Mouse (Mus musculus) T-helper 2 cell (primary cell): Measurements from ENCODE around the gene A330070K13Rik.

Experiments
- in situ Hi-C: fragments of 300-600 bp; cut with MboI, MseI; formaldehyde crosslinking; loops from one replicate; pipeline ENCODE4 v1.15.1; 2025; ENCODE audit warnings: high pct_unique_total_duplicates

The A330070K13Rik gene

GRCm38 (mm10) chr5:130384222-130384912, at the start of gene A330070K13Rik:
TSS of gene A330070K13Rik (minus strand) at chr5:130384631.
- in situ Hi-C loops, result no loop called here

DNA sequence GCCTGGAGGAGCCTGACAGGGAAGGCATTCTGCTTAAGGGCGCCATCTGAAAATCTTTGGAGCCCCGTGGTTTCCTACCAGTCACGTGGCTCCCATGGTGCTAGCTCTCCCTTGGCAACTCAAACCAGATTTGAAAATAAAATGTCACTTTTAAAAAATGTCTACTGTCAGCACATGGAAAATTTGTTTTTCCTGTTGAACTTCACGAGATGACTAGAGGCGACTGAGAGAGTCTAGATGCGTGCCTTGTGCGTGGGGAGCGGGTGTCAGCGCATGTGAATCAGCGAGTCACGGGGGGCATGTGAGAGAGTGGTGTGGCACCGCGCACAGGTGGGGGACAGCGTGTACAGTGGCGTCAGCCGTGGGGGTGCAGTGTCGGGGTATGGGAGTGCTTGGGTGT, 27.1 kb upstream of the A330070K13Rik start:
- in situ Hi-C loops, result no loop called here

GRCm38 (mm10) chr5:130409706-130410105, 25.3 kb upstream of the A330070K13Rik start:
- in situ Hi-C loops, result no loop called here

- in situ Hi-C loops, result no loop called here
These were observed 20.8 kb upstream of the A330070K13Rik start for GRCm38 (mm10) chr5:130405201-130405600.

DNA sequence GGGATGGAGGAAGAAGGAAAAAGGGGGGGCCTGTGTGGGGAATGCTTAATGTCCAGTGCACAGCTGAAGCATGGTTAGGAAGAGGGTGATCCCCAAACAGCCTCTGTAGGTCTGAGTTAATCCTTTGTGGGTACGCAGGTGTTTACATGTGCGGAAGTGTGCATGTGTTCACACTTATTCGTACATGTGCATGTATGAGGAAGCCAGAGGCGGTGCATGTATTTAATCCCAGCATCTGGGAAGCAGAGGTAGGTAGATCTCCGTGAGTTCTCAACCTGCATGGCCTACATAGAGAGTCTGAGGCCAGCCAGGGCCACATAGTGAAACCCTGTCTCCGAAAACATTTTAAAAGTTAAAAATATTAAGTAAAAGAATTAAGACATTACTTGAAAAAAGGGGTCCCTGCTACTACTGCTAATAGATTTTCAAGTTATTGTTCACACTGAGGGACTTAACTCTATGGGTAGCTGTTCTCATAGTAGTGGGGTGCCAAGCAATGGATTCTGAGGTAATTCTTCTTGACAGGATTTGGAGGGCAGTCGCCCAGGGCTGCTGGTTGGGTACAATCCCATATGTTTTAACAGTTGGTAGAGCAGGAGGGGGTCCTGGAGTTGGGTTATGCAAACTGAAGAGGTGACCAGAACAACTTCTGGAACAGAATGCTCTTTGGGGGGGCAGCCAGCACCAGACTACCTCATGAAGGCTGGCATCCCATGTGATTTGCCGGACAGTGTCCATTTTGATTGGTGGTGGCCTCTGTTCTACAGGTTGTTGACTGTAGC, 15.9 kb upstream of the A330070K13Rik start:
- in situ Hi-C loops, result no loop called here

- in situ Hi-C loops, result no loop called here
These were observed 10.7 kb upstream of the A330070K13Rik start for GRCm38 (mm10) chr5:130395142-130395541.

DNA sequence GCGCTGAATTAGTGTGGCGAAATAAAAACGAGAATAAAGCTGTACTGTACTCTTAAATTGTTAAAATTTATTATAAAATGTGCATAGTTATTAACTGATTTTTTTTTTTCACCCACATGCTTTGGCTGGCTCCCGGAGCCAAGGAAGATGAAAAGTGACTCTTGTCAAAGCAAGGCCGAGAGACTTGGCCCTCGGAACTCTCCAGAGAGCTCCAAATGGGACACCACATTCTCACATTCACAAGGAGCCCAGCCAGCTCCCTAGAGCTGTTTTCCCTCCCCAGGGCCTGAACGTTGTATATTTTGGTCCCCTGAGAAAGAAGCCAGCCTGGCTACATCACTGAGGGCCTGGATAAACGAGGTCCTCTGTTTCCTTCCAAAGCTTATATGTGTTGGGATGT, 10.0 kb upstream of the A330070K13Rik start:
- in situ Hi-C loops, result no loop called here

DNA sequence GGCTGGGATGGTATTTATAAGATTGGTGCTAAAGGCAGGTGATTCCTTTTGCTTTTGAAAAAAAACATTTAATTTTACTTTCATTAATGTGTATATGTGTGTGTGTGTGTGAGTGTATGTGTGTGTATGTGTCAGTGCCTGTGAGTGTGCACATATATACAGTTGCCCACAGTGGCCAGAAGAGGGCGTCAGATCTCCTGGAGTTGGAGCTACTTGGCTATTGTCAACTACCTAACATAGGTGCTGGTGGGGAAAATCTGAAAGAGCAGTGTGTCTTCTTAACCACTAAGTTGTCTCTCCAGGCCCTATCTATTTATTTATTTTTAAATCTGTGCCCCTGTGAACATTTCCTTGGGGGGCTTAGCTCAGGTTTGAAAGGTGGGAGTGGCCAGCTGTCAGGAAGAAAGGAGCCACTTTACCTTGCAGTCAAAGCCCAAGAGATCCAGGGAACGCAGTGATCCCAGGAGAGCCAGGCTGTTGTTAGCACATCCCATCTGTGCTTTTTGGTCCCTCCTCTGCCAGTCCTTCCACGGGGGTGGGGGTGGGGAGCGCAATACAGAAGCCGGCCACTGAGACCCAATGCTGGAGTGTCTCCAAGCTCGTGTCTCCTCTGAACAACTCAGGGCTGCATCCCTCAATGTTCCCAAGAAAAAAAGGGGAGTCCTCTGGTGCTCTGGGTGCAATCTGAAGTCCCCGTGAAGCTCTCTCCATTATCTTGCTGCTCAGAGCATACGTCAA, 9.4 kb upstream of the A330070K13Rik start:
- in situ Hi-C loops, result no loop called here

GRCm38 (mm10) chr5:130386418-130386817, 2.0 kb upstream of the A330070K13Rik start:
- in situ Hi-C loops, result no loop called here

DNA sequence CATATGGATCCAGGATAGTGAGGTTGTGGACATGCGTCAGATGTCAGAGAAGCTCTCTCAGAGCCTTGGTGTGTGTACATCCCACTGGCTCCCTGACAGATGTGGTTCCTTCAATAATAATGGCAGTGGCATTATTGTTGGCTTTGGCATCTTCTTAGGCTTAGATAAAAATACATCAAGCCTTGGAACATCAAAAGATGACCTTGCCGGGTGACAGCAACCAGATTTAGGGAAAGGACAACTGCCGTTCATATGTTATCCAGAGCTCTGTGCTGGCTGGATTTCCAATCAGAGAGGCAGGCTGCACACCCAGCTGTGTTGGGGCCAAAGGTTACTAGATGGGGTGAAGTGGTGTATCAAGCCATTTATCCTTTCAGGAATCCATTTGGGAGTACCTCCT, 9.0 kb downstream of the A330070K13Rik start:
- in situ Hi-C loops, result no loop called here

- in situ Hi-C loops, result no loop called here
These were observed 15.2 kb downstream of the A330070K13Rik start, which contains the start of gene Caln1 for GRCm38 (mm10) chr5:130369237-130369636. TSS of gene Caln1 (plus strand) at chr5:130369455.

- in situ Hi-C loops, result no loop called here
These were observed 16.2 kb downstream of the A330070K13Rik start for GRCm38 (mm10) chr5:130368236-130368635.

GRCm38 (mm10) chr5:130363773-130364172, 20.7 kb downstream of the A330070K13Rik start:
- in situ Hi-C loops, result no loop called here

DNA sequence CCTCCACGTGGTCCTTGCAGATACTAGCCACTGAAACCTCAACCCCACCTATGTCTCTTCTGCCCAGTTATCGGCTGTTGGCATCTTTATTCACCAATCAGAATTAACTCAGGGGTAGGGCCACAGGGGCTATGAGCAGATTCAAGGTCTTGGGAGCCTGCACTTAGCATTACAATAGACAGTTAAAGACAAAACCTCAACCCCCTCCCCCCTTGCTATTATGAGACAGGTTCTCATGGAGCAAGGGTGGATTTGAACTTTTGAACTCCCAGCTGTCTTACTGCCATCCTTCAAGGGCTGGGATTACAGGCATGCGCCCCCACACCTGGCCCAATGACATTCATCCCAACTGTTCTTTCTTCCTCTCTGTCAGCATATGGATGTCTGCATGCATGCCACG, 21.3 kb downstream of the A330070K13Rik start:
- in situ Hi-C loops, result no loop called here

DNA sequence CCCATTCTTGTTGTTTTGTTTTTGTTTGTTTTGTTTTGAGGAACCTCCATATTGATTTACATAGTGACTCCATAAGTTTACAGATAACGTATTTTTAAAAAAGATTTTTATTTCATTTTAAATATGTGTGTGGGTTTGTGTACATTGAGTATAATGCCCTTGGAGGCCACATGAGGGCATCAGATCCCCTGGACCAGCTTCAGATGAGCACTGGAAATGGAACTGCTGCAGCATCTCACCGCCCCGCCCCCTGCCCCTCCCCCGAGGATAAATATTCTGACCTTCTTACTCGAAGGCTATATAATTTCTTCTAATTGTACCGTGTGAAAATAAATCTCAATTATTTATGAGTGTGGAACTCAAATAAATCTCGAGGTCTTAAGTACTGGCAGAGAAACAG, 29.2 kb downstream of the A330070K13Rik start:
- in situ Hi-C loops, result no loop called here

DNA sequence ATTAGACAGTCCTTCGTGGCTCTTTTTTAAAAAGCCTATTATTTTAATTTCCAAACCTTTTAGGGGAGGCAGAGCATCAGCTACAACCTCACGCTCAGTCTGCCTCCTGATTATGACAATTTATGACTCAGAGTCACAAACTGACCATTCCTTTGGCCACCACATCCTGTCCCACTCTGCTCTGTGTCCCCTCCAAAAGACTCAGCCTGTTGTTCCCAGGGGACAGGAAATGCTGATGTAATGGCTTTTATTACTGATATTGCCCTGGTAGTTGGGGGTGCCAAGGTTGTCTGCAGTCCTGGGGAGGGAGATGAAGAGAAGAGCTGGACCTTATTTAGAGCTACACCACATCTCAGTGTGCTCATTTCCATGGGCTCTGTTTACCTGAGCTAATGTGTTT, 38.6 kb downstream of the A330070K13Rik start:
- in situ Hi-C loops, result no loop called here

- in situ Hi-C loops, result no loop called here
These were observed 39.4 kb downstream of the A330070K13Rik start for GRCm38 (mm10) chr5:130344999-130345398.

DNA sequence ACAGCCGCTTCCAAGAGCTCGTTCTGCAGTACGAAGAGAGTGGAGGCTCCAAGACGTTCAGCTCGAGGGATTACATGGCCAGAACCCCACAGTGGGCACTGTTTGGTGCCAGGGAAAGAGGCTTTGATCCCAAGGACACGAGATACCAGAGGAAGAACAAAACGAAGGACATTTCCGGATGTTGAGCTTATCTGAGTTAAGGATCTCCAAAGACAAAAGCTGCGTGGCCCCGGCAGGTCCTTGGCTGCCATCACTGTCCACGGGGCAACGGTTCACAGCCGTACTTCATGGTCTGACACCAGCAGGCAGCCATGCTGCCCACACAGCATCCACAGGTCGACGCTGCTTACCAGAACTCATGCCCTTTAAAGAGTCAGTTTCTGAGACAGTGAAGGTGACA, 43.8 kb downstream of the A330070K13Rik start:
- in situ Hi-C loops, result no loop called here

- in situ Hi-C loops, result no loop called here
These were observed 49.0 kb downstream of the A330070K13Rik start for GRCm38 (mm10) chr5:130335462-130335861.

DNA sequence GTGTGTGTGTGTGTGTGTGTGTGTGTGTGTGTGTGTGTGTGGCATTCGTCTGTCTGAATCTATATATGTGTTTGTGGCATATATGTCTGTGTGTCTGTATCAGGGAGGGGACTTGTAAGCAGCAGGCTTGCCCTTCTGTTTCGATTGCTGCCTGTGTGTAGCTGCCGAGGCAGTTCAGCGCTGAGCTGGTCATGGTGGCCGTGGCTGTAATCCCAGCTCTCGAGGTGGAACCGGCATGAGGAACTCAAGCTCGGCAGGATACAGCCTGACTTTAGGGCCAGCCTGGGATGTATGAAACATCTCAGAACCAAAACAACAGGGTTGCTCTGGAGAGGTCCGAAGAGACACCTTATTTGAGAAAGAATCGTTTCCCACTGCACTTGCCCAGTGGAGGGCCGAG, 50.5 kb downstream of the A330070K13Rik start:
- in situ Hi-C loops, result no loop called here

GRCm38 (mm10) chr5:130333566-130333965, 50.9 kb downstream of the A330070K13Rik start:
- in situ Hi-C loops, result no loop called here

DNA sequence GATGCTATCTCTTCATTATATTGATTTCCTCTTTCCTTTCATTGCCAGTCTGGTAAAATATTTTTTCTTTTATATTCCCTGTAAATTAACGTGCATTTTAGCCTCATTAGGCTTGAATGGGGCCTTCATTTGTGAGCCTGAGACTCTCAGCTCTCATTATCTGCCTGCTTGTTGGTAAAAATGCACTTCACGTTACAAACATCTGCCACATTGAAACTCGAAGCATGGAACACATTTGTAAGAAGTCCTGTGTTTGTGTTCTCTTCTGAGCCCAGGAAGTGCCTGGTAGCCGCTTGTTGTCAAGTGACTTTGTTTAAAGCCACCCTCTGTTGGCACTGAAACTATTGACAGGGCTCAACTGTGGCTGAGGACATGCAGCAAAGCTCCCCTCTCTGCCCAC, 53.2 kb downstream of the A330070K13Rik start:
- in situ Hi-C loops, result no loop called here
